Mouse (Mus musculus): ENCODE measurements around the gene Tspoap1.

Tspoap1 gene

GRCm38 (mm10) chr11:87814831-87815230 lies 54.5 kb downstream of the Tspoap1 start:
- DNase-seq (ENCODE audit: low spot score in 2 of 2): no peak

- DNase-seq (ENCODE audit: low spot score in 2 of 2): no peak
Observed at GRCm38 (mm10) chr11:87816707-87817442, 56.5 kb downstream of the Tspoap1 start.

- DNase-seq (ENCODE audit: low spot score in 2 of 2): no peak
Observed at GRCm38 (mm10) chr11:87817443-87817773, 57.1 kb downstream of the Tspoap1 start.

GRCm38 (mm10) chr11:87821502-87821901 lies 61.2 kb downstream of the Tspoap1 start:
- no peak for DNase-seq (ENCODE audit: low spot score in 2 of 2)

GRCm38 (mm10) chr11:87828239-87828900 lies 68.0 kb downstream of the Tspoap1 start, which contains the start of gene Lpo:
Gene Lpo, minus strand, starts transcription at chr11:87828289.
- no peak for DNase-seq (ENCODE audit: low spot score in 2 of 2)

Data from right cerebral cortex, postnatal 36 days (tissue).